Mouse (Mus musculus): Measurements from ENCODE around the gene Ryk. TPM values are rescaled to one million over a fixed set of nuclear protein-coding genes. Genes with fewer than 3 reads are reported as not detected.

Gene Ryk
- polyA plus RNA-seq (2012) = 10.5 and 17.0 TPM in 2 replicates

- no peak for TF ChIP-seq GATA1 (IDR thresholded peaks at IDR 0.05; ENCODE audit: low read length)
Observed at GRCm38 (mm10) chr9:102834742-102835591, at the start of gene Ryk. TSS of gene Ryk (plus strand) at chr9:102834917.

GRCm38 (mm10) chr9:102789491-102789890, 45.2 kb upstream of the Ryk start:
- no peak for TF ChIP-seq GATA1 (IDR thresholded peaks at IDR 0.05; ENCODE audit: low read length)

- no peak for TF ChIP-seq GATA1 (IDR thresholded peaks at IDR 0.05; ENCODE audit: low read length)
Observed at GRCm38 (mm10) chr9:102791845-102792244, 42.9 kb upstream of the Ryk start.

GRCm38 (mm10) chr9:102792836-102793235, 41.9 kb upstream of the Ryk start:
- TF ChIP-seq GATA1 (IDR thresholded peaks at IDR 0.05; ENCODE audit: low read length) = no peak

GRCm38 (mm10) chr9:102793286-102793809, 41.4 kb upstream of the Ryk start:
- TF ChIP-seq GATA1 (IDR thresholded peaks at IDR 0.05; ENCODE audit: low read length) = no peak

GRCm38 (mm10) chr9:102798406-102798805, 36.3 kb upstream of the Ryk start:
- no peak for TF ChIP-seq GATA1 (IDR thresholded peaks at IDR 0.05; ENCODE audit: low read length)

GRCm38 (mm10) chr9:102806056-102806573, 28.6 kb upstream of the Ryk start:
- no peak for TF ChIP-seq GATA1 (IDR thresholded peaks at IDR 0.05; ENCODE audit: low read length)

- TF ChIP-seq GATA1 (IDR thresholded peaks at IDR 0.05; ENCODE audit: low read length) = no peak
Observed at GRCm38 (mm10) chr9:102811192-102811591, 23.5 kb upstream of the Ryk start.

- TF ChIP-seq GATA1 (IDR thresholded peaks at IDR 0.05; ENCODE audit: low read length) = no peak
Observed at GRCm38 (mm10) chr9:102818228-102818627, 16.5 kb upstream of the Ryk start.

GRCm38 (mm10) chr9:102828604-102829003, 6.1 kb upstream of the Ryk start:
- TF ChIP-seq GATA1 (IDR thresholded peaks at IDR 0.05; ENCODE audit: low read length) = no peak

- no peak for TF ChIP-seq GATA1 (IDR thresholded peaks at IDR 0.05; ENCODE audit: low read length)
Observed at GRCm38 (mm10) chr9:102831541-102831940, 3.2 kb upstream of the Ryk start.

GRCm38 (mm10) chr9:102834414-102834741, 339 bp upstream of the Ryk start:
- TF ChIP-seq GATA1 (IDR thresholded peaks at IDR 0.05; ENCODE audit: low read length) = no peak

- no peak for TF ChIP-seq GATA1 (IDR thresholded peaks at IDR 0.05; ENCODE audit: low read length)
Observed at GRCm38 (mm10) chr9:102836279-102836678, 1.6 kb downstream of the Ryk start.

GRCm38 (mm10) chr9:102840792-102841778, 6.4 kb downstream of the Ryk start:
- TF ChIP-seq GATA1 (IDR thresholded peaks at IDR 0.05; ENCODE audit: low read length) = no peak

GRCm38 (mm10) chr9:102841832-102842231, 7.1 kb downstream of the Ryk start:
- no peak for TF ChIP-seq GATA1 (IDR thresholded peaks at IDR 0.05; ENCODE audit: low read length)

- TF ChIP-seq GATA1 (IDR thresholded peaks at IDR 0.05; ENCODE audit: low read length) = no peak
Observed at GRCm38 (mm10) chr9:102842498-102842897, 7.8 kb downstream of the Ryk start.

Data from G1E-ER4 (cell line).